Mouse (Mus musculus): Measurements from ENCODE around the gene Gatb.

DNA sequence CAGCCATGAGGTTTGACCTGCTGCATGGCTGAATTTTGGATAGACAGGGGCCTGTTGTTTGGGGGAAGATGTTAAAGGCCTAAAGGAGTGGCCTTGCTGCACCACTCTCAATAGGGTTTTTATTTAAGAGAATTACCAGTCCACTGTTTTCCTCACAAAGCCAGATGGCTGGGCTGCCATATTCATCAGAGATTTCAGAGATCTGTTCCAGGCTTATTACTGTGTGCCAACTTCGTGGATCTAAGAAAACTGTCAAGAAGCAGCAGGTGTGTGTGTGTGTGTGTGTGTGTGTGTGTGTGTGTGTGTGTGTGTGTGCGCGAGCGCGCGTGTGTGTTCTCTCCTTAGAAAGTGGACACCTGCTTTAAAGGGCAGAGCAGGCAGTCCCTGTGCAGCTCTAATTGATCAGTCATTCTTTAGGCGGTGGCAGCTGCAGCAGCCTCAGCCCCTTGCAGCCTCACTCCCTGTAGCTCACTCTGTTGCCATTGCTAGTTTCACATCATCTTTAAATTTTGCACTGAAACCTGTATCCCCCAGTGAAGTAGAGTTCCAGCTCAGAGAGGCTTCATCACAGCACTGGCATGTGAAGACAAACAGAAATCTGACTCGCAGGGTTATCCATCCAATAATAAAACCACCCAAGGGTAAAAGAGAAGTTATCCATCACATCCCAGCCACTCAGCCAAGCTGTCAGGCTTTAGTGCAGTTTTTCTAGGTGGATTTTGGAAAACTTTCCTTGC is 60.6 kb downstream of the Gatb start:
- TF ChIP-seq CTCF (conservative IDR thresholded peaks at IDR 0.05; ENCODE audit: low read length) (no peak), NANOG (IDR thresholded peaks at IDR 0.05; ENCODE audit: borderline replicate concordance, low read length) (no peak), POU5F1 (IDR thresholded peaks at IDR 0.05; ENCODE audit: borderline replicate concordance, low read length) (no peak)
